Mouse (Mus musculus) Patski (cell line): ENCODE data around the gene Klc2. TPM values are rescaled to one million over a fixed set of nuclear protein-coding genes. Genes with fewer than 3 reads are reported as not detected.
A peak's percentile ranks its signal among the peaks of the same experiment; 100 is the strongest.

Experiments used
- ATAC-seq: fragments of 100-300 bp; one replicate; pipeline ENCODE4 v1.8.0; 2021
- CTCF ChIA-PET: fragments of 350-600 bp; sonication (Branson Sonifier 250); formaldehyde crosslinking; loops from one replicate; lab custom pipeline; 2022; ENCODE audit warnings: inconsistent platforms; lab: Charles Lee
- POLR2A ChIA-PET: fragments of 350-600 bp; sonication (Branson Sonifier 250); formaldehyde crosslinking; loops from one replicate; lab custom pipeline; 2022; ENCODE audit warnings: antibody characterized with exemption, inconsistent platforms; lab: Charles Lee
- DNase-seq: peaks from one replicate; pipeline ENCODE4 v3.0.0-alpha.2; 2011; ENCODE audit warnings: low read depth, low spot score
- H3K27me3 ChIP-seq: fragments of 371-371 bp; one replicate; pipeline ENCODE4 v1.5.1; 2021
- CTCF ChIP-seq: fragments of 100-300 bp; IDR thresholded peaks from one replicate; pipeline ENCODE4 v1.5.1; 2021
- in situ Hi-C: fragments of 300-500 bp; cut with MboI; formaldehyde crosslinking; loops from 3 replicates; pipeline ENCODE4 v1.11.1; 2018; ENCODE audit warnings: low pct_unique_long_range_greater_than_20kb, mixed read lengths
- polyA plus RNA-seq: library from polyadenylated mRNA; unstranded; gene quantifications from one replicate; pipeline ENCODE4 v1.2.3, GENCODE M21; 2021

The Klc2 gene
- polyA plus RNA-seq, 1 experiment from 2014 or later: 84.0 TPM

GRCm38 (mm10) chr19:5082005-5082404, 36.4 kb downstream of the Klc2 start:
- no peak for ATAC-seq
- ChIA-PET CTCF (no interaction called here), POLR2A (no interaction called here)
- DNase-seq: no peak
- H3K27me3 ChIP-seq: peaks cover 17% of the 10 kb centered on the region
- in situ Hi-C loops: no loop called here
- no peak for TF ChIP-seq CTCF

- peaks cover 13% of the 10 kb centered on the region for H3K27me3 ChIP-seq
- no peak for TF ChIP-seq CTCF
- in situ Hi-C loops: no loop called here
- CTCF ChIA-PET: interaction anchor here (0.9 to 2.3 kb wide), 6 partner anchors 10 to 72 kb away, joined by 3 to 22 read pairs (median 4); no protein-coding TSS in a partner anchor
- ATAC-seq (no peak), DNase-seq (no peak)
- POLR2A ChIA-PET: no interaction called here
Observed at GRCm38 (mm10) chr19:5079279-5079678, 39.1 kb downstream of the Klc2 start.

GRCm38 (mm10) chr19:5073518-5073917, 44.8 kb downstream of the Klc2 start:
- DNase-seq (no peak), ATAC-seq (no peak)
- in situ Hi-C loops: loop anchor here (5.0 kb wide), 1 partner anchor 56 kb away; no protein-coding TSS in a partner anchor
- ChIA-PET CTCF (interaction anchor here (2.2 kb wide), 1 partner anchor 23 kb away, joined by 16 read pairs; the partner anchor contains the start of gene Rin1), POLR2A (interaction anchor here (1.4 kb wide), 1 partner anchor 19 kb away, joined by 5 read pairs; no protein-coding TSS in a partner anchor)
- peaks cover 3% of the 10 kb centered on the region for H3K27me3 ChIP-seq
- TF ChIP-seq CTCF: no peak

- CTCF ChIA-PET: interaction anchor here (1.8 to 4.6 kb wide), 2 partner anchors 18 to 56 kb away, joined by 4 to 32 read pairs; no protein-coding TSS in a partner anchor
- H3K27me3 ChIP-seq: peaks cover 3% of the 10 kb centered on the region
- POLR2A ChIA-PET: interaction anchor here (1.2 to 1.4 kb wide), 2 partner anchors 18 to 22 kb away, joined by 4 to 5 read pairs; partner anchors contain the start of gene Rin1
- in situ Hi-C loops: loop anchor here (5.0 kb wide), 1 partner anchor 56 kb away; no protein-coding TSS in a partner anchor
- DNase-seq: no peak
- TF ChIP-seq CTCF: no peak
- ATAC-seq: no peak
Observed at GRCm38 (mm10) chr19:5073028-5073427, 45.3 kb downstream of the Klc2 start.

GRCm38 (mm10) chr19:5072389-5073019, 45.9 kb downstream of the Klc2 start:
- TF ChIP-seq CTCF: no peak
- H3K27me3 ChIP-seq: peaks cover 3% of the 10 kb centered on the region
- peak; percentile 23 for ATAC-seq
- DNase-seq: no peak
- CTCF ChIA-PET: interaction anchor here (1.8 to 4.6 kb wide), 3 partner anchors 18 to 56 kb away, joined by 4 to 32 read pairs (median 12); partner anchors contain the start of gene Rin1
- POLR2A ChIA-PET: interaction anchor here (1.2 kb wide), 1 partner anchor 22 kb away, joined by 4 read pairs; the partner anchor contains the start of gene Rin1
- in situ Hi-C loops: loop anchor here (5.0 kb wide), 1 partner anchor 55 kb away; no protein-coding TSS in a partner anchor

- in situ Hi-C loops: loop anchor here (5.0 kb wide), 1 partner anchor 54 kb away; no protein-coding TSS in a partner anchor
- peaks cover 3% of the 10 kb centered on the region for H3K27me3 ChIP-seq
- POLR2A ChIA-PET: interaction anchor here (1.2 kb wide), 1 partner anchor 21 kb away, joined by 4 read pairs; the partner anchor contains the start of gene Rin1
- DNase-seq: no peak
- peak; percentile 58 for ATAC-seq
- no peak for TF ChIP-seq CTCF
- CTCF ChIA-PET: interaction anchor here (1.4 to 4.6 kb wide), 4 partner anchors 17 to 57 kb away, joined by 4 to 32 read pairs (median 8); partner anchors contain the start of gene Rin1
Observed at GRCm38 (mm10) chr19:5071545-5072369, 46.6 kb downstream of the Klc2 start.

GRCm38 (mm10) chr19:5071077-5071476, 47.3 kb downstream of the Klc2 start:
- DNase-seq (no peak), ATAC-seq (no peak)
- in situ Hi-C loops: loop anchor here (5.0 kb wide), 1 partner anchor 54 kb away; no protein-coding TSS in a partner anchor
- ChIA-PET POLR2A (no interaction called here), CTCF (interaction anchor here (1.4 to 4.6 kb wide), 4 partner anchors 16 to 56 kb away, joined by 4 to 32 read pairs (median 8); partner anchors contain the start of gene Rin1)
- no peak for TF ChIP-seq CTCF
- H3K27me3 ChIP-seq: peaks cover 3% of the 10 kb centered on the region

- in situ Hi-C loops: loop anchor here (5.0 kb wide), 1 partner anchor 53 kb away; no protein-coding TSS in a partner anchor
Observed at GRCm38 (mm10) chr19:5069978-5070377, 48.4 kb downstream of the Klc2 start.

GRCm38 (mm10) chr19:5069486-5069885, 48.9 kb downstream of the Klc2 start:
- ChIA-PET POLR2A (interaction anchor here (1.3 kb wide), 1 partner anchor 19 kb away, joined by 3 read pairs; the partner anchor contains the start of gene Rin1), CTCF (interaction anchor here (0.7 to 4.6 kb wide), 3 partner anchors 15 to 25 kb away, joined by 3 to 32 read pairs (median 3); no protein-coding TSS in a partner anchor)
- H3K27me3 ChIP-seq: no peaks in the 10 kb centered on the region
- DNase-seq (no peak), ATAC-seq (no peak)
- TF ChIP-seq CTCF: no peak
- in situ Hi-C loops: no loop called here

More at GRCm38 (mm10) chr19:5069978-5070377, 48.4 kb downstream of the Klc2 start:
- peaks cover 3% of the 10 kb centered on the region for H3K27me3 ChIP-seq
- POLR2A ChIA-PET: interaction anchor here (0.7 to 1.3 kb wide), 2 partner anchors 10 to 19 kb away, joined by 3 read pairs; partner anchors contain the start of gene Rin1
- ATAC-seq (no peak), DNase-seq (no peak)
- no peak for TF ChIP-seq CTCF
- CTCF ChIA-PET: interaction anchor here (0.7 to 4.6 kb wide), 2 partner anchors 15 to 24 kb away, joined by 3 to 32 read pairs; no protein-coding TSS in a partner anchor
